Mouse (Mus musculus): ENCODE data around the gene Zfp592. TPM values are rescaled to one million over a fixed set of nuclear protein-coding genes. Genes with fewer than 3 reads are reported as not detected.

Zfp592 gene
- polyA plus RNA-seq, 1 experiment from 2014 or later: 15.3 TPM

GRCm38 (mm10) chr7:81005969-81006368 lies 12.5 kb downstream of the Zfp592 start:
- Histone ChIP-seq H3K27me3 (ENCODE audit: control insufficient read depth, insufficient read depth, low read depth, low read length) (no peaks in the 10 kb centered on the region), H3K9ac (ENCODE audit: low read length) (no peak overlapping the region), H3K27ac (ENCODE audit: low read length) (no peak overlapping the region), H3K9me3 (ENCODE audit: control insufficient read depth, low read length) (no peaks in the 10 kb centered on the region), H3K4me2 (ENCODE audit: low read depth, low read length) (no peak overlapping the region), H3K36me3 (ENCODE audit: control insufficient read depth, insufficient read depth, low read length) (peaks cover 5% of the 10 kb centered on the region), H3K4me1 (replicated peaks; ENCODE audit: control insufficient read depth, insufficient read depth, low read length) (peaks cover 7% of the 10 kb centered on the region; the same call in 1 of the 2 replicates), H3K4me3 (ENCODE audit: low read length) (no peak overlapping the region)
- no peak for ATAC-seq (ENCODE audit: low read depth)
- 57% methylated on average over 1 of the region's 1 CpGs for WGBS

- no peak overlapping the region for H3K4me3 ChIP-seq (ENCODE audit: low read length)
- no peak for ATAC-seq (ENCODE audit: low read depth)
- no peaks in the 10 kb centered on the region for H3K9me3 ChIP-seq (ENCODE audit: control insufficient read depth, low read length)
- no peak overlapping the region for H3K27ac ChIP-seq (ENCODE audit: low read length)
- no peak overlapping the region for H3K9ac ChIP-seq (ENCODE audit: low read length)
- H3K4me1 ChIP-seq (replicated peaks; ENCODE audit: control insufficient read depth, insufficient read depth, low read length): peaks cover 7% of the 10 kb centered on the region; the same call in 1 of the 2 replicates
- WGBS: 58% methylated on average over 3 of the region's 3 CpGs
- no peaks in the 10 kb centered on the region for H3K27me3 ChIP-seq (ENCODE audit: control insufficient read depth, insufficient read depth, low read depth, low read length)
- H3K36me3 ChIP-seq (ENCODE audit: control insufficient read depth, insufficient read depth, low read length): peaks cover 10% of the 10 kb centered on the region
- H3K4me2 ChIP-seq (ENCODE audit: low read depth, low read length): no peak overlapping the region
Observed at GRCm38 (mm10) chr7:81008285-81008684, 14.8 kb downstream of the Zfp592 start.

- Histone ChIP-seq H3K27ac (ENCODE audit: low read length) (no peak overlapping the region), H3K4me3 (ENCODE audit: low read length) (no peak overlapping the region), H3K9ac (ENCODE audit: low read length) (no peak overlapping the region), H3K36me3 (ENCODE audit: control insufficient read depth, insufficient read depth, low read length) (peaks cover 13% of the 10 kb centered on the region), H3K4me1 (replicated peaks; ENCODE audit: control insufficient read depth, insufficient read depth, low read length) (no peaks in the 10 kb centered on the region), H3K4me2 (ENCODE audit: low read depth, low read length) (no peak overlapping the region), H3K27me3 (ENCODE audit: control insufficient read depth, insufficient read depth, low read depth, low read length) (no peaks in the 10 kb centered on the region), H3K9me3 (ENCODE audit: control insufficient read depth, low read length) (no peaks in the 10 kb centered on the region)
- ATAC-seq (ENCODE audit: low read depth): no peak
- WGBS: 88% methylated on average over 3 of the region's 3 CpGs
Observed at GRCm38 (mm10) chr7:81011576-81011975, 18.1 kb downstream of the Zfp592 start.

GRCm38 (mm10) chr7:81020307-81020706 lies 26.8 kb downstream of the Zfp592 start:
- ATAC-seq (ENCODE audit: low read depth): no peak
- 78% methylated on average over 11 of the region's 11 CpGs for WGBS
- Histone ChIP-seq H3K36me3 (ENCODE audit: control insufficient read depth, insufficient read depth, low read length) (peaks cover 19% of the 10 kb centered on the region), H3K4me1 (replicated peaks; ENCODE audit: control insufficient read depth, insufficient read depth, low read length) (no peaks in the 10 kb centered on the region), H3K4me2 (ENCODE audit: low read depth, low read length) (no peak overlapping the region), H3K27me3 (ENCODE audit: control insufficient read depth, insufficient read depth, low read depth, low read length) (no peaks in the 10 kb centered on the region), H3K9me3 (ENCODE audit: control insufficient read depth, low read length) (no peaks in the 10 kb centered on the region), H3K27ac (ENCODE audit: low read length) (no peak overlapping the region), H3K4me3 (ENCODE audit: low read length) (no peak overlapping the region), H3K9ac (ENCODE audit: low read length) (no peak overlapping the region)

GRCm38 (mm10) chr7:81022731-81023130 lies 29.2 kb downstream of the Zfp592 start:
- no peak overlapping the region for H3K4me2 ChIP-seq (ENCODE audit: low read depth, low read length)
- peaks cover 27% of the 10 kb centered on the region for H3K36me3 ChIP-seq (ENCODE audit: control insufficient read depth, insufficient read depth, low read length)
- no peak for ATAC-seq (ENCODE audit: low read depth)
- H3K9ac ChIP-seq (ENCODE audit: low read length): no peak overlapping the region
- H3K9me3 ChIP-seq (ENCODE audit: control insufficient read depth, low read length): no peaks in the 10 kb centered on the region
- no peak overlapping the region for H3K4me3 ChIP-seq (ENCODE audit: low read length)
- no peaks in the 10 kb centered on the region for H3K27me3 ChIP-seq (ENCODE audit: control insufficient read depth, insufficient read depth, low read depth, low read length)
- no peak overlapping the region for H3K27ac ChIP-seq (ENCODE audit: low read length)
- no peaks in the 10 kb centered on the region for H3K4me1 ChIP-seq (replicated peaks; ENCODE audit: control insufficient read depth, insufficient read depth, low read length)

- H3K4me1 ChIP-seq (replicated peaks; ENCODE audit: control insufficient read depth, insufficient read depth, low read length): no peaks in the 10 kb centered on the region
- H3K9ac ChIP-seq (ENCODE audit: low read length): no peak overlapping the region
- peaks cover 34% of the 10 kb centered on the region for H3K36me3 ChIP-seq (ENCODE audit: control insufficient read depth, insufficient read depth, low read length)
- no peak overlapping the region for H3K27ac ChIP-seq (ENCODE audit: low read length)
- no peak overlapping the region for H3K4me3 ChIP-seq (ENCODE audit: low read length)
- 74% methylated on average over 5 of the region's 5 CpGs for WGBS
- no peaks in the 10 kb centered on the region for H3K27me3 ChIP-seq (ENCODE audit: control insufficient read depth, insufficient read depth, low read depth, low read length)
- no peak for ATAC-seq (ENCODE audit: low read depth)
- no peak overlapping the region for H3K4me2 ChIP-seq (ENCODE audit: low read depth, low read length)
- H3K9me3 ChIP-seq (ENCODE audit: control insufficient read depth, low read length): no peaks in the 10 kb centered on the region
Observed at GRCm38 (mm10) chr7:81024118-81024517, 30.6 kb downstream of the Zfp592 start.

- no peak for ATAC-seq (ENCODE audit: low read depth)
- H3K36me3 ChIP-seq (ENCODE audit: control insufficient read depth, insufficient read depth, low read length): peaks cover 39% of the 10 kb centered on the region
- no peaks in the 10 kb centered on the region for H3K9me3 ChIP-seq (ENCODE audit: control insufficient read depth, low read length)
- WGBS: 92% methylated on average over 9 of the region's 9 CpGs
- H3K4me2 ChIP-seq (ENCODE audit: low read depth, low read length): no peak overlapping the region
- H3K27ac ChIP-seq (ENCODE audit: low read length): no peak overlapping the region
- H3K4me3 ChIP-seq (ENCODE audit: low read length): no peak overlapping the region
- H3K27me3 ChIP-seq (ENCODE audit: control insufficient read depth, insufficient read depth, low read depth, low read length): no peaks in the 10 kb centered on the region
- H3K9ac ChIP-seq (ENCODE audit: low read length): no peak overlapping the region
- H3K4me1 ChIP-seq (replicated peaks; ENCODE audit: control insufficient read depth, insufficient read depth, low read length): no peaks in the 10 kb centered on the region
Observed at GRCm38 (mm10) chr7:81024651-81025050, 31.2 kb downstream of the Zfp592 start.

GRCm38 (mm10) chr7:81025751-81026150 lies 32.3 kb downstream of the Zfp592 start:
- no peak overlapping the region for H3K4me2 ChIP-seq (ENCODE audit: low read depth, low read length)
- ATAC-seq (ENCODE audit: low read depth): no peak
- H3K4me3 ChIP-seq (ENCODE audit: low read length): no peak overlapping the region
- no peaks in the 10 kb centered on the region for H3K9me3 ChIP-seq (ENCODE audit: control insufficient read depth, low read length)
- no peak overlapping the region for H3K9ac ChIP-seq (ENCODE audit: low read length)
- no peaks in the 10 kb centered on the region for H3K4me1 ChIP-seq (replicated peaks; ENCODE audit: control insufficient read depth, insufficient read depth, low read length)
- H3K36me3 ChIP-seq (ENCODE audit: control insufficient read depth, insufficient read depth, low read length): peaks cover 50% of the 10 kb centered on the region
- no peaks in the 10 kb centered on the region for H3K27me3 ChIP-seq (ENCODE audit: control insufficient read depth, insufficient read depth, low read depth, low read length)
- 95% methylated on average over 2 of the region's 2 CpGs for WGBS
- no peak overlapping the region for H3K27ac ChIP-seq (ENCODE audit: low read length)

- 58% methylated on average over 2 of the region's 2 CpGs for WGBS
- H3K27ac ChIP-seq (ENCODE audit: low read length): no peak overlapping the region
- peaks cover 49% of the 10 kb centered on the region for H3K36me3 ChIP-seq (ENCODE audit: control insufficient read depth, insufficient read depth, low read length)
- no peak overlapping the region for H3K9ac ChIP-seq (ENCODE audit: low read length)
- no peak overlapping the region for H3K4me2 ChIP-seq (ENCODE audit: low read depth, low read length)
- H3K4me1 ChIP-seq (replicated peaks; ENCODE audit: control insufficient read depth, insufficient read depth, low read length): no peaks in the 10 kb centered on the region
- H3K4me3 ChIP-seq (ENCODE audit: low read length): no peak overlapping the region
- no peaks in the 10 kb centered on the region for H3K27me3 ChIP-seq (ENCODE audit: control insufficient read depth, insufficient read depth, low read depth, low read length)
- H3K9me3 ChIP-seq (ENCODE audit: control insufficient read depth, low read length): no peaks in the 10 kb centered on the region
- peak; percentile 45 for ATAC-seq (ENCODE audit: low read depth)
Observed at GRCm38 (mm10) chr7:81039711-81040110, 46.2 kb downstream of the Zfp592 start.

- H3K36me3 ChIP-seq (ENCODE audit: control insufficient read depth, insufficient read depth, low read length): peaks cover 37% of the 10 kb centered on the region
- H3K4me2 ChIP-seq (ENCODE audit: low read depth, low read length): no peak overlapping the region
- H3K4me3 ChIP-seq (ENCODE audit: low read length): no peak overlapping the region
- H3K27me3 ChIP-seq (ENCODE audit: control insufficient read depth, insufficient read depth, low read depth, low read length): no peaks in the 10 kb centered on the region
- no peak for ATAC-seq (ENCODE audit: low read depth)
- no peak overlapping the region for H3K27ac ChIP-seq (ENCODE audit: low read length)
- no peak overlapping the region for H3K9ac ChIP-seq (ENCODE audit: low read length)
- no peaks in the 10 kb centered on the region for H3K9me3 ChIP-seq (ENCODE audit: control insufficient read depth, low read length)
- H3K4me1 ChIP-seq (replicated peaks; ENCODE audit: control insufficient read depth, insufficient read depth, low read length): no peaks in the 10 kb centered on the region
- 83% methylated on average over 5 of the region's 5 CpGs for WGBS
Observed at GRCm38 (mm10) chr7:81043023-81043620, 49.6 kb downstream of the Zfp592 start.

Measured in lung, embryonic 16.5 days (tissue).